Mouse (Mus musculus) embryonic stem cell, embryonic (primary cell): ENCODE data around the gene Fkbpl.

ENCODE experiments used
- CTCF ChIA-PET, 4 experiments: fragments of 300-600 bp in 2 of 4; fragments of 350-600 bp in 2 of 4; sonication (Branson Sonifier 250); formaldehyde crosslinking; loops; one replicate each; lab custom pipeline; 2022; ENCODE audit warnings: inconsistent platforms in 2 of 4; lab: Charles Lee
- POLR2A ChIA-PET, 4 experiments: fragments of 300-600 bp in 2 of 4; fragments of 350-600 bp in 2 of 4; sonication (Branson Sonifier 250); formaldehyde crosslinking; loops; one replicate each; lab custom pipeline; 2022; ENCODE audit warnings: antibody characterized with exemption in 4 of 4, inconsistent platforms in 1 of 4; lab: Charles Lee

Gene Fkbpl

DNA sequence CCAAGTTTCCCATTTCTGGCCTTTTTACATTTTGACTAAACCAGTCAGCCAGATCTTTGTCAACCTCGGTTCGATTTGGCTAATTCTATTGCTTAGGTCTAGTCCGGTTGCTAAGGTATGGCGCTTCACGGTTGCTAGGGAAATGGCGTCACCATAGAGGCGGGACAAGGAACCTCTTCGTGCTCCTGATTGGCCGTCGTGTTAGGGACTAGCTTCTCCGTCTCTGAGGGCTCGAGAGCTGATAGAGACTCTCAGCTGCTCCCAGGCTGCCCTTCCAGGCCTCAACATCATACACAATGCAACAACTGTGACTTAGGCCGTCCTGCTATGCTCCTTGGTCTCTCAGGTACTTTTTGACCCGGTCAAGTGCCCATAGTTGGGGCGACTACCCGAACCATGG, at the start of gene Fkbpl:
TSS of gene Fkbpl (plus strand) at position 157 of the 400 bp plus-strand sequence.
- CTCF ChIA-PET, result interaction anchor here in 3 of 4 experiments (0.8 to 1.5 kb wide), 12 partner anchors 9 to 564 kb away, joined by 3 to 8 read pairs (median 3); partner anchors contain the start of genes Agpat1 (in 1 of the 3) and Rnf5 (in 1 of the 3)
- POLR2A ChIA-PET, result interaction anchor here in 3 of 4 experiments (0.5 to 4.0 kb wide), 25 partner anchors 9 to 1274 kb away, joined by 3 to 19 read pairs (median 5); partner anchors contain the start of genes Agpat1 (in 2 of the 3), Rnf5 (in 2 of the 3), Ager (in 1 of the 3) and Apom (in 1 of the 3)

DNA sequence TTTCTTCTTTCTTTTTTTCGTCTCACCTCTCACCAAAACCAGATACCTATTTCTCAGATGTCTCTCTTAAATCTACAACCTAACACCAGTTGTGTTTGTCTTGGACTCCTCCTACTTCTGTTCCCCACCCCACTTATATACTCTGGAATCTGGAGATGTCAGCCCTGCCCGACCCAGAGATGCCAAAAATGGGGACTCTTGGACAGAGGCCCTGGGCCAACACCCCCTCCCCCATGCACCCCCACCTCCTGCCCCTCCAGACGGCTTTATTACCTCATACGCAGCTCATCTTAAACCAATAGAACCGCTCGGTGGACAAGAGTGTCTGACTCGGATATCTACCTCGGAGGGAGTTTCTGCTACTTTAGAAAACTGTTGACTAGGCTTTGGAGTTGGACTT, 48.5 kb upstream of the Fkbpl start:
- POLR2A ChIA-PET, result interaction anchor here in 2 of 4 experiments (0.8 to 2.0 kb wide), 3 partner anchors 8 to 23 kb away, joined by 3 to 6 read pairs (median 5); partner anchors contain the start of genes Agpat1 (in 1 of the 2) and Rnf5 (in 1 of the 2)

DNA sequence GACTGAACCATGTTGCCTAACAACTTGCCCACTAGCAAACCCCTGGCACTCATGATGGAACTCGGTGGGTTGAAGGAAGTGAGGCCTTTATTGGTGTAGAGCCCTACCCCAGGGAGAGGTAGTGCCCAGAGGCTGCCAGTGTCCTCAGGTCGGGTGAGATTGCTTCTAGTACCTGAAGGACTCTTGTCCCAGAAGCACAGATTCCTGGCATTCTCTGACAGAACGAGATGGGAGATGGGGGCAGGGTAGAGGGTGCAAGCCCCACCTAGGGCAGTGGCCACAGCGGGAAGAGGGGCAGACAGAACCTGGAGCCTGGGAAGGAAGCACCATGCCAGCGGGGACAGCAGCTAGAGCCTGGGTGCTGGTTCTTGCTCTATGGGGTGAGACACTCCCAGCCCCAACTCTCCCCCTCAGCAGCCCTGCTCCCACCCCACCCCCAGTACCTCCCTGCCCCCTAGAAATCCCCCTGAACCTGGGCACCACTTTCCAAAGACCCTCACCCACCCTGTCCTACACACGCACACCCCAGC, 46.9 kb upstream of the Fkbpl start, which contains the start of gene Ager:
TSS of gene Ager (plus strand) at position 297 of the 530 bp plus-strand sequence.
- CTCF ChIA-PET, result interaction anchor here in 3 of 4 experiments (0.7 to 2.2 kb wide), 4 partner anchors 21 to 485 kb away, joined by 3 to 7 read pairs (median 6); no protein-coding TSS in a partner anchor
- POLR2A ChIA-PET, result interaction anchor here in 3 of 4 experiments (0.6 to 9.3 kb wide), 6 partner anchors 8 to 565 kb away, joined by 3 to 102 read pairs (median 3); partner anchors contain the start of genes Gpsm3 (in 2 of the 3), Pbx2 (in 2 of the 3), Fkbpl (in 1 of the 3) and H2-DMa (in 1 of the 3)

More for the DNA sequence above, 48.5 kb upstream of the Fkbpl start:
- CTCF ChIA-PET, result interaction anchor here in 1 of 4 experiments (1.7 kb wide), 1 partner anchor 23 kb away, joined by 5 read pairs; no protein-coding TSS in a partner anchor

DNA sequence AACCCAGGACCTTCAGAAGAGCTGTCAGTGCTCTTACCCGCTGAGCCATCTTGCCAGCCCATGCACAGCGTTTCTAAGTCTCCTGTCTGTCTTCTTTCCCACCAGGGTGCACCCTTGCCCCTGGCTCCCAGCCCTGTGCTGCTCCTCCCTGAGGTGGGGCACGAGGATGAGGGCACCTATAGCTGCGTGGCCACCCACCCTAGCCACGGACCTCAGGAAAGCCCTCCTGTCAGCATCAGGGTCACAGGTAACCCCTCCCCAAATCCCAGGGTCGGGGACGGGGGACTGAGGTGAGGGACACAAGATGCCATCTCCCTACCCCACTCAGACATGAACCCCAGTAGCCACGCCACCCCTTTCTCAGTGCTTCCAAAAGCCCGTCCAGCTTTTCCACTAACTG, 44.7 kb upstream of the Fkbpl start:
- ChIA-PET CTCF (interaction anchor here in 2 of 4 experiments (1.2 to 1.6 kb wide), 3 partner anchors 19 to 44 kb away, joined by 3 to 6 read pairs (median 4); no protein-coding TSS in a partner anchor), POLR2A (interaction anchor here in 3 of 4 experiments (0.6 to 9.3 kb wide), 7 partner anchors 10 to 776 kb away, joined by 3 to 102 read pairs (median 5); partner anchors contain the start of genes Gpsm3 (in 2 of the 3), Pbx2 (in 2 of the 3), Ndufa7 (in 1 of the 3) and Rps28 (in 1 of the 3))

DNA sequence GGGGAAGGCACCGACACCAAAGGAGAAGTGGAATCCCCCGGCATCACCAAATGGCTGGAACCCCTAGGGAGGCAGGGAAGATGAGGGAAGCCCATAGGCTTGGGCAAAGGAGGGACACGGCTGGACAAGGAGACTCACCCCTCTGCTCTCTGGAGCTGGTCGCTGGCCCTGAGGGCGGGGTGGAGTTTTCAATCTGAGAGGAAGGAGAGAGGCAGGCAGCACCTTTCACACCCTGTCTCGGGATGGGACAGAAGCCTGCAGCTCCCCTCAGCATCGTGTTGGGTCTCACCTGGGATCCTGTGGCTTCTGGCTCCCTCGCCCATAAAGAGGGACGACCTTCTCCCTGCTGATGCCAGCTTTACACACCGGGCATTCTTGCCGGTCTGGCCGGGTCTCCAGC, 42.8 kb upstream of the Fkbpl start:
- CTCF ChIA-PET, result no interaction called here
- POLR2A ChIA-PET, result interaction anchor here in 2 of 4 experiments (1.6 to 9.3 kb wide), 5 partner anchors 8 to 39 kb away, joined by 4 to 102 read pairs (median 6); partner anchors contain the start of genes Gpsm3 (in 2 of the 2) and Pbx2 (in 2 of the 2)

DNA sequence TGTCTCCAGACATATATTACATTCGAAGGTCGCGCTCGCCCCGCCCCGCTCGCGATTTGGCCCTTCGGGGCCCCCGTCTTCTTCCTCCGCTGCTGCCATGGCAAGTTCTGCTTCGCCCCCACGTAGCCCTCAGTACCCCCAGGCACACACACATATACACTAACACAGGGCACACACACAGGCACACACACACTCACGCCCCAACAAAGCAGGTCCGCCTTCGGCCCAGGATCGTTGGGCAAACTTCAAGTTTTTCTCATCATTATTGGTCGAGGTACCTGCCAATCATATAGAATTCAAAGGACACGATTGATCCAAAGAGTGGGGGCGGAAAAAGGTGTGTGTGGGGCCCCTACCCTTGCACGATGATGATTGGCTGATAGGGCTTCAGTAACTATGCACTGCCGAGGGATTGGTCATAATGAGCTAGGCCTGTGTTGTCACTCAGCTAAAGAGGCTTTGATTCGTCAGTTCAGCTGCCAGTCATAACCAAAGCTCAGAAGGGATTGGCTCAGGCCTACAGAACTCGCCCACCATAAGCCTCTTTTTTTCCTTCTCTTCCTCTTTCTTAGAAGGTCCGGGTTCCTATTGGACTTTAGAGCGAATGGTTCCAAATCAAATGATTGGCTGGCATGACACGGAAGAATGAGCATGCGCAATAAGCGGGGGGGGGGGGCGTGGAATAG, 41.0 kb upstream of the Fkbpl start, which contains the start of gene Rnf5:
TSS of gene Rnf5 (minus strand) at position 316 of the 686 bp plus-strand sequence.
- CTCF ChIA-PET, result interaction anchor here in 3 of 4 experiments (0.5 to 1.6 kb wide), 19 partner anchors 10 to 698 kb away, joined by 3 to 16 read pairs (median 5); partner anchors contain the start of genes Fkbpl (in 1 of the 3), Gpsm3 (in 1 of the 3) and Pbx2 (in 1 of the 3)
- POLR2A ChIA-PET, result interaction anchor here (0.6 to 9.3 kb wide), 59 partner anchors 8 to 653 kb away, joined by 3 to 102 read pairs (median 6); partner anchors contain the start of genes Gpsm3 (in 4 of the 4), Pbx2 (in 4 of the 4), H2-DMa (in 3 of the 4) and Fkbpl (in 2 of the 4)

DNA sequence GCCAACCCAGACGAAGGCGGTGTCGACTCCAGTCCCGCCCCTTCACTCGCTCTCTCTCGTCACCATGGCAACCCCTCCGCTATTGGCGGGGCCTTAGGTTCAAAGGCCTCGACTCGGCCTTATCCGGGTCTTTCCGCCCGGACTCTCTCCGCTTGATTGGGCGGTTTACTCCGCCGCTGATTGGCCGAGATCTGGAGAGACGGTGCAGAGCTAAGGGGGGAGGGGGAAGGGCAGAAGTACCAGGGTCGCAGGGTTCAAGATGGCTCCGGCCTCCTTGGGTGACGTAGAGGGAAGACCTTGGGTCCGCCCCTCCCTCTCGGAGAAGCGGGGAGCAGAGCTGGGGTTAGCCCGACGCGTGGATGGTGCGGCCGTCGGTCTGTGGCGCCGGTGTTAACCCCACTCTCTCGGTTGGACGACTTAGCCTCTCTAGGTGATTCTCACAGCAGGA, 40.5 kb upstream of the Fkbpl start, which contains the start of gene Agpat1:
TSS of gene Agpat1 (plus strand) at position 202 of the 448 bp plus-strand sequence.
- POLR2A ChIA-PET, result interaction anchor here (0.5 to 9.3 kb wide), 63 partner anchors 8 to 1751 kb away, joined by 3 to 102 read pairs (median 6); partner anchors contain the start of genes Gpsm3 (in 4 of the 4), Pbx2 (in 4 of the 4), H2-DMa (in 3 of the 4) and Fkbpl (in 2 of the 4)
- CTCF ChIA-PET, result interaction anchor here (0.5 to 1.6 kb wide), 19 partner anchors 10 to 698 kb away, joined by 3 to 16 read pairs (median 6); partner anchors contain the start of genes Fkbpl (in 1 of the 4), Gpsm3 (in 1 of the 4) and Pbx2 (in 1 of the 4)

DNA sequence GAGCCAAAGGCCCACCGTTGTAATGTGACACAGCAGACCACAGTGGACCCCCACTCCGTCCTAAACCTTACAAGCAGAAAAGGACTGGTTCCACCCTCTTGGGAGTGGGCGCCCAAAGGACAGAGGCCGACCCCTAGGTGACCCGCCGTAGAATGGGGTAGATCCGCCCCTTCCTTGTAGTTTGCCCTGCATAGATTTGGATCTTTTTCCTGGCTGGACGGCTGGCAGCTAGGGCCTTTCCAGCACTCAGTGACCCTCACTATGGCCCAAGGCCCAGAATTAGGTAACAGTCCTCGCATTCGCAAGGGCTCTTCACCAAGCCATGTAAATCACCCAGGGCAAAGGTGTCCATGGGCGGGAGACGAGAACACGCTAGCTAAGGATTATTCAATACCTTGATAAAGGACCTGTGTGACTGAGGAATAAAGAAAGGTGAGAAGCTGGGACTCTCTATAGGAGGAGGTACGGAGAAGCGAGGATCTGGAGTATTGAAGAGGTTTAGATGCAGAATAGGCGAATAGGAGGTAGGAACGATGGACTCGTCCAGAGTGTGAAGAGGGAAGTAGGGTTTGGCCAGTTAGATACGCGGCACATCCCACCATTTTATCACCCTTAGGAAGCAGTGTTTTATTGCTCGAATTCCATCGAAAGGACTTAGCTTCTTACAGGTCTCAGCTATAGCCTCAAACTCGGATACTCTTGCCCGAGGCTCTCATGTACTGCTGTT, 39.9 kb upstream of the Fkbpl start:
- CTCF ChIA-PET, result interaction anchor here (0.6 to 1.6 kb wide), 11 partner anchors 12 to 469 kb away, joined by 3 to 16 read pairs (median 6); partner anchors contain the start of genes Fkbpl (in 1 of the 4), Gpsm3 (in 1 of the 4) and Pbx2 (in 1 of the 4)
- POLR2A ChIA-PET, result interaction anchor here (0.5 to 9.3 kb wide), 51 partner anchors 9 to 1751 kb away, joined by 3 to 102 read pairs (median 7); partner anchors contain the start of genes Gpsm3 (in 3 of the 4), Pbx2 (in 3 of the 4), Atf6b (in 2 of the 4) and Fkbpl (in 2 of the 4)

DNA sequence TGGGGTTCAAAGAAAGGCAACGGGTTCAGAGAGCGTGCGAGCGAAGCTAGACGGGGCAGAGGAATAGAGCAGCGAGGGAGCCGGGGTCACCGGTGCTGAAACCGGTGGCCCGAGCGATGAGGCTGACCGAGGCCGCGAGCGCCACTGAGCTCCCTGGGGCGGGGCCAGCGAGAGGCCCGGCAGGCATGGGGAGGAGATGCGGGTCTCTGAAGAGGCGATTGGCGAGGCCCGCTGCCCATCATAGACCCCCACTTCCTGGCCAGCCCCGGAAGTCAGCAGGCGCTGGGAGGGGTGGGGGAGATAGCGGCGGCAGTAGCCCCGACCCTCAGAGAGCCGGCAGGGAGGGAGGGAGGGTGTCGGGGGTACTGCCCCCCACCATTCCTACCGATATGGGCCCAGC, 39.0 kb upstream of the Fkbpl start:
- ChIA-PET CTCF (interaction anchor here in 3 of 4 experiments (0.6 to 1.1 kb wide), 9 partner anchors 13 to 470 kb away, joined by 3 to 6 read pairs (median 4); partner anchors contain the start of gene Pbx2 (in 1 of the 3)), POLR2A (interaction anchor here in 3 of 4 experiments (0.6 to 9.3 kb wide), 39 partner anchors 9 to 1216 kb away, joined by 3 to 102 read pairs (median 5); partner anchors contain the start of genes Atf6b (in 3 of the 3), Fkbpl (in 3 of the 3), Gpsm3 (in 3 of the 3) and Pbx2 (in 3 of the 3))

DNA sequence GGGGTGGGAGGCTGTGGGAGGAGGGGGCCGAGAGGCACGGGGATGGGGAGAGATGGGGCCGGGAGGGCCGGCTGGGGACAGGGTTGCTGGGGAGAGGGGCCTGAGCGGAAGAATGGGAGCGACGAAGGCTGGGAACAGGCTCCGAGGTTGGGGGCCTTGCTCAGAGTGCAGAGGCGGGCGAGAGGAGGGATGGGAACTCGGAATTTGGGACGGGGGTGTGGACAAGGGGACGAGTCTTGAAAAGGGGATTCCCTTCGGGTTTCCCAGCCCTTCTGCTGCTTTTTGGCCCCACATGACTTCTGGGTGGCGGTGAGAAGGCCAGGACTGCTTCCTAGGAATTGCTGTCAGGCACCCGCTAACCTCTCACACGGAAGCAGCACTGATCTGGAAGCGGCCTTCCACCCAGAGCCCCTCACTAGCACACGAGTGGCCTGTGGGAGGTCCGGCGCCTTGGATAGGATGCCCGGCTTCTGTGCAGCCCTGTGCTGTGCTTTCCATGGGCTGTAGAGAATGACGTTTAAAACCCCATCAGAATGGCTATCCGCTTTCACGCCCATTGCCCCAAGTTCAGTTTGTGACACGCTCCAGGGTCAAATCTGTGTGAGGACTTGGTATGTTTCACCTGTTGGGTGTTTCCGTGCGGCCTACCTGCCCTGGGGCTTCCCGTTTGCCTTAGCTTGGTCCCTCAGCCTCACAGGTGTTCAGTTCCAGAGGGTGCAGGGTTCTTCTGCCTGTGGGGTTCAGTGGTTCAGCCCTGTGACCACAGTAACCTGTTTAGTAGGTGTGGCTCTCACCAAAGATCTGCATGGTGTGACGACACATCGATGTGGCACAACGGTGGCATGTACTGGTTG, 38.2 kb upstream of the Fkbpl start:
- ChIA-PET POLR2A (interaction anchor here in 3 of 4 experiments (0.8 to 9.3 kb wide), 28 partner anchors 8 to 651 kb away, joined by 3 to 102 read pairs (median 6); partner anchors contain the start of genes Fkbpl (in 3 of the 3), Gpsm3 (in 3 of the 3), Pbx2 (in 3 of the 3) and Atf6b (in 2 of the 3)), CTCF (interaction anchor here in 2 of 4 experiments (0.6 to 1.1 kb wide), 4 partner anchors 13 to 356 kb away, joined by 4 to 5 read pairs (median 5); no protein-coding TSS in a partner anchor)

DNA sequence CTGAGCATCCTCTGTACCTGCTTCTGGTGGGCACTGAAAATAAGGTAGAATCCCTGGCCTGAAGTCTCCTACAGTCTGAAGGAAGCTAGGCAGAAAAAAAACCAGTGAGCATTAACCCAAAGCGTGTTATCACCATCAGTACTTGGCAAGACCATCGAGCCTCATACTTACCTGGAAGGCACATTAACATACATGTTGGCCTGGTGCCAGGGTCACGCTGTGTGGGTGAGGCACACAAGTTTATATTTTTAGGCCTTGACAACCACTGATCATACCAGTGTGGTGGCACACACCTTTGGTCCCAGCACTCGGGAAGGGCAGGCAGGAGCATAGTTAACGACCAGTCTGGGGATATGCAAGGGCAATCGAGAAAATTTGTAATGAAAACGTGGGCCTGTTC, 36.6 kb upstream of the Fkbpl start:
- POLR2A ChIA-PET, result no interaction called here

DNA sequence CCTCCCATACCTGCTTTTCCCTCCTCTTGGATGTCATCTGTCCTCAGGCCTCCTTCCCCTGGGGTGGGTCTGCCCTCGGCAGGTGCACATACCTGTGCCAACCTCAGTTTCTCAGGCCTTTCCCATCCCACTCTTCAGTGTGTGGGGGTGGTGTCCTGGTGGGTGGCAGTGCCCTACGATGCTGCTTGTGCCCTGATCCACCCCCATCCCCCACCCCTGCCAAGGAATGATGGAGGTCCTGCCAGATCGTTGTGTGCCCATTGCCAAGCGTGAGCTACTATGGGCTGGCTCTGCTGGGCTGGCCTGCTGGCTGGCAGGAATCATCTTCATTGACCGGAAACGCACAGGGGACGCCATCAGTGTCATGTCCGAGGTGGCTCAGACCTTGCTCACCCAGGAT, 33.5 kb upstream of the Fkbpl start:
- CTCF ChIA-PET, result no interaction called here
- POLR2A ChIA-PET, result no interaction called here

More for the DNA sequence above, 36.6 kb upstream of the Fkbpl start:
- CTCF ChIA-PET, result no interaction called here

DNA sequence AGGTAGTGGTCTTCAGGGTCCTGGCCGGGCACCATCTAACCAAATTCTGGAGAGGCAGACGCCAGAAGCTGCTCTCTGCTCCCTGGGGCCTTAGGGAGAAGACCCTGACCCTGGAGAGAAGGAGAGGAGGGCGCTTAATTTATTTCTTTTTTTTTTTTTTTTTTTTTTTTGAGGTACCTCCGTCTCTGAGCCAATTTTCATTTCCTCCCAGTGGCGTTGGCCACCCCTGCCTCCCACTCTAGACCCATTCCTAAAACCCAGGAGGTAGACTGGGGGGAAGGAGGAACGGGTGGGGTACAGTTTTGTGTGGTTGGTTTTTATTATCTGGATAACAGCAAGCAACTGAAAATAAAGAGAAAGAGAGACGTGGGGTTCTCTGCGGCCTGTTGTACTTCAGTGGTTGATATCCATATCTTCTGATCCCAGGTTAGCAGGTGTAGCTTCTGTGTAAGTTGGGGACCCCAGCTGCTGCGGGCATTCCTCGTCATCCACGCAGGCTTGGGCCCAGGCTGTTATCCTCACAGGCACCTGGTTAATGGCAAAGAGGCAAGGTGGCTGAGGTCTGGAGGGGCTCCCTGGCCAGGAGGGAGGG, 31.4 kb upstream of the Fkbpl start:
- CTCF ChIA-PET, result no interaction called here
- POLR2A ChIA-PET, result interaction anchor here in 1 of 4 experiments (1.2 to 2.5 kb wide), 2 partner anchors 9 to 19 kb away, joined by 4 to 10 read pairs; partner anchors contain the start of genes Agpat1 and Rnf5

DNA sequence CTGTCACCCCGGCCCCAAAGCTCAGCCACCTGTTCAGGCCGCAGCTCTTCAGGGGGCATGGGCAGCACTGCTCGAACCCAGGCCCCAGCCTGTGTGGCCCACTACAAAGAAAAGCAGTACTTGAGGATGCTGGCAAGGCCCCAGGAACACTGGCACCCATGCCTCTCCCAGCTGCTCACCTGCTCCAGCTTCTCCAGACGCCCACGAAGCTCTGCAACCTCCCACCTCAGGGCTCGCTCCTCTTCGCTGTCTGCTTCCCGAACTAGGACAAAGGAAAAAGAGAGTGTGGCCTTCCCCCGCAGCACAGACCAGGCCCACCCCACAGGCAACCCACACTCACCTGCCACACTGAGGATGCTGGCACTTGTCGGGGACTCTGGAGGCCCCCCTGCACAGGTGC, 30.7 kb upstream of the Fkbpl start:
- POLR2A ChIA-PET, result interaction anchor here in 3 of 4 experiments (0.9 to 2.5 kb wide), 9 partner anchors 8 to 41 kb away, joined by 3 to 20 read pairs (median 3); partner anchors contain the start of genes Agpat1 (in 2 of the 3), Rnf5 (in 2 of the 3), Gpsm3 (in 1 of the 3) and Pbx2 (in 1 of the 3)
- CTCF ChIA-PET, result interaction anchor here in 1 of 4 experiments (1.6 kb wide), 1 partner anchor 10 kb away, joined by 4 read pairs; no protein-coding TSS in a partner anchor
